Mouse (Mus musculus): ENCODE data around the gene Frmd6. TPM values are rescaled to one million over a fixed set of nuclear protein-coding genes. Genes with fewer than 3 reads are reported as not detected.
A peak's percentile ranks its signal among the peaks of the same experiment; 100 is the strongest.

The Frmd6 gene
- polyA plus RNA-seq, 1 experiment from 2014 or later, result 17.4 TPM

DNA sequence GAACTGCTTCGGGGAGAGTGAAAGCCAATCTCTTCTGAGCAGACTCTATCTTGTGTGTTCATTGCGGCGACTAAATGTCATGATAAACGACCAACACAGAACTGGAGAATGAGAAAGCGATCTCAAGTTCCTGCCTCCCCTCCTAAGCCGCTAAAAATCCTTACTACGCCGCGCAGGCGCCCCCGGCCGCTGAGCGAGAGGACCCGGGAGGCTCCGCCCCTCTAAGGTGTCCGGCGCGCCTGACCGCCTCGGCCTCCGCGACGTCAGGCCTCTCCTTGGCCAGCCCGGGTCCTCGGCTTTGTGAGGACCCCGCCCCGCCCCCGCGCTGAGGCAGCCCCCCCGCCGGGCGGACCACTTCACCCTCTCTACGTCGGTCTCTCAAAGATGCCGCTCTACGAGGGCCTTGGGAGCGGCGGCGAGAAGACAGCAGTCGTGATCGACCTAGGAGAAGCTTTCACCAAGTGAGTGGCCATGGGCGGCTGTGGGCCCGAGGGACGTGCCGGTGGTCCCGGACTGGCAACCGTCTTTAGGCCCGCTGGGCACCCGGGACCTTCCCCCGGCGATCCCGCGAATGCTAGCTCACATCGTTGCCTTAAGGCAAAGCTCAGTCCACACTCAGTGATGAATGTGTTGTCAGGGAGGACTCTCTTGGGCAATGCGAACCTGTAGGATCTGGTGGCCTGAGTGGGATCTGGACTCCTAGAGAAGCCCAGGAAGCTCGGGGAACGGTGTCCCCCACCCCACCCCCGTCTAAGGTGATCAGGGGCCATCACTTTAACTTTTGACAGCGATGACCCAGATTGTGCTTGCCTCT is 112.5 kb downstream of the Frmd6 start, which contains the start of gene Actr10:
TSS of gene Actr10 (plus strand) at position 287 of the 814 bp plus-strand sequence.
- Histone ChIP-seq H3K4me2 (replicated peaks; ENCODE audit: low read depth, low read length) (peak within 1 kb of the TSS; percentile 48), H3K9ac (ENCODE audit: low read depth, low read length) (peak within 1 kb of the TSS; percentile 87)
- WGBS, result under 1% methylated on average over 59 of the region's 59 CpGs

DNA sequence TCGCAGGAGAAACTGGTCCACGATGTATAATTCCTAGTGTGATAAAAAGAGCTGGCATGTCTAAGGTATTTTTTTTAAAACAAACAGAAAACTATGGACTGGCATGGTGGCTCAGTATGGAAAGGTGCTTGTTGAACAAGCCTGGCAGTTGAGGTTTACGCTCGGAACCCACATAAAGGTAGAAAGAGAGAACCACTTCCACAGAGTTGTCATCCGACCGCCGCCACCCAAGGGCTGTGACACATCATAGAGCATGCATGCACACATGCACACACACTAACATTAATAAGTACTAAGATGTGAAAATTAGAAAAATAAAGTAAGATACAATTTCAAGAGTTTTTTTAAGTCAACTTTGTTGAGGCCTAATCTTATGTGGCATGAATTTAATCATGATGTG is 115.5 kb downstream of the Frmd6 start:
- Histone ChIP-seq H3K4me1 (ENCODE audit: control insufficient read depth, insufficient read depth, low read length) (no peaks in the 10 kb centered on the region; the same call in 1 of the 2 replicates), H3K27me3 (ENCODE audit: control insufficient read depth, insufficient read depth, low read length) (no peaks in the 10 kb centered on the region), H3K4me3 (ENCODE audit: low read length) (no peak overlapping the region), H3K36me3 (ENCODE audit: control insufficient read depth, insufficient read depth, low read length) (peaks cover 29% of the 10 kb centered on the region), H3K9me3 (ENCODE audit: control insufficient read depth, low read length) (no peaks in the 10 kb centered on the region), H3K4me2 (replicated peaks; ENCODE audit: low read depth, low read length) (no peak overlapping the region), H3K9ac (ENCODE audit: low read depth, low read length) (no peak overlapping the region), H3K27ac (ENCODE audit: low read depth, low read length) (no peak overlapping the region)
- no peak for ATAC-seq (ENCODE audit: low FRiP score, low TSS enrichment)
- 92% methylated on average over 7 of the region's 7 CpGs for WGBS

More for the DNA sequence above, 112.5 kb downstream of the Frmd6 start, which contains the start of gene Actr10:
- Histone ChIP-seq H3K27me3 (ENCODE audit: control insufficient read depth, insufficient read depth, low read length) (no peaks in the 10 kb centered on the region), H3K9me3 (ENCODE audit: control insufficient read depth, low read length) (no peaks in the 10 kb centered on the region; the same call in 1 of the 2 replicates), H3K27ac (ENCODE audit: low read depth, low read length) (peak within 1 kb of the TSS; percentile 86; the same call in 1 of the 2 replicates), H3K4me1 (ENCODE audit: control insufficient read depth, insufficient read depth, low read length) (no peaks in the 10 kb centered on the region; the same call in 1 of the 2 replicates), H3K36me3 (ENCODE audit: control insufficient read depth, insufficient read depth, low read length) (peaks cover 12% of the 10 kb centered on the region), H3K4me3 (ENCODE audit: low read length) (peak within 1 kb of the TSS; percentile 97)
- ATAC-seq (ENCODE audit: low FRiP score, low TSS enrichment), result peak; percentile 98

DNA sequence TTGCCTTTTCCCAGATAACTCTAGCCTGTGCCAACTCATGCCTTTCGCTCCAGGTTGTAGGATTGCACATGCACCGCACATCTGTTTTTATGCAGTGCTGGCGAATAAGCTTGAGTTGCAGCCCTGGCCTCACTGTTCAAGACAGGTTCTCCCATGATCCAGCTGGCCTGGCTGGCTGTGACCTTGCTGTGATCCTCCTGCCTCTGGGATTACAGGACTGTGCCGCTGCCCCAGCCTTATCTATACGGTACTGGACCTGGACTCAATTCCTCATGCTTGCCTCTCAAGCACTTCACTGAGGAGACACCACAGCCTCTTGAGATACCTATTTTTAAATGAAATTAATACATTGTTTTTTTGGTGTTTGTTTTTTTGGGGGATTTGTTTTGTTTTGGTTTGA is 118.9 kb downstream of the Frmd6 start:
- Histone ChIP-seq H3K36me3 (ENCODE audit: control insufficient read depth, insufficient read depth, low read length) (peaks cover 50% of the 10 kb centered on the region), H3K27ac (ENCODE audit: low read depth, low read length) (no peak overlapping the region)

DNA sequence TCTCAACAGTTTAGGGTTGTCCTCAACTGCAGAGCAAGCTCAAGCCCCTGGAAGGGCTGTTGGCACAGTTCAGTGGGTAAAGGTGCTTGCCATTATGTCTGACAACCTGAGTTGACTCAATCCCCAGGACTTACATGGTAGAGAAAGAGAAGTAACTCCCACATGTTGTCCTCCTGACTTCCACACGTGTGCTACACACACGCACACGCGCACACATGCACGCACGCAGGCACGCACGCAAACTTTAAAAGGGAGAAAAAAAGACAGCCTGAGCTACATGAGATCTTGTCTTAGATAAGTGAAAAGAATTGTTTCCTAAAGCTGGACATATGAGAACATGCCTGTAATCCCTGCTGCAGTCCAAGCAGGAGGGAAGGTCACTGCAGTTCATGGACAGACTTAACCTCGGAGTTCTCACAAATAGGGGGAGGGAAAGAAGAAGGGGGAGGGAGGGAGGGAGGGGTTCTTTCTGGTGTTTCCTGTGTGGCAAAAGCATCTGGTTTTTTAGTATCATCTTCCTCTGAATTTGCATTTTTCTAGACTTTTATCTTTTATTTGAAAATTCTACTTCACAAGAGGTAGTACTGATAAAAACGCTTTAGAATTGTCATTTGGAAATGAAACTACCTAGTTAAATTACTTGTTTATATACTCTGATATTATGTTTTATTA is 121.4 kb downstream of the Frmd6 start:
- Histone ChIP-seq H3K4me2 (replicated peaks; ENCODE audit: low read depth, low read length) (no peak overlapping the region), H3K4me1 (ENCODE audit: control insufficient read depth, insufficient read depth, low read length) (no peaks in the 10 kb centered on the region), H3K9me3 (ENCODE audit: control insufficient read depth, low read length) (no peaks in the 10 kb centered on the region), H3K36me3 (ENCODE audit: control insufficient read depth, insufficient read depth, low read length) (peaks cover 61% of the 10 kb centered on the region), H3K4me3 (ENCODE audit: low read length) (no peak overlapping the region), H3K27me3 (ENCODE audit: control insufficient read depth, insufficient read depth, low read length) (no peaks in the 10 kb centered on the region), H3K9ac (ENCODE audit: low read depth, low read length) (no peak overlapping the region), H3K27ac (ENCODE audit: low read depth, low read length) (no peak overlapping the region)
- WGBS, result 92% methylated on average over 10 of the region's 10 CpGs
- ATAC-seq (ENCODE audit: low FRiP score, low TSS enrichment), result no peak

More for the DNA sequence above, 118.9 kb downstream of the Frmd6 start:
- H3K4me3 ChIP-seq (ENCODE audit: low read length), result no peak overlapping the region
- no peaks in the 10 kb centered on the region for H3K4me1 ChIP-seq (ENCODE audit: control insufficient read depth, insufficient read depth, low read length)
- no peak for ATAC-seq (ENCODE audit: low FRiP score, low TSS enrichment)
- 97% methylated on average over 5 of the region's 5 CpGs for WGBS
- no peaks in the 10 kb centered on the region for H3K27me3 ChIP-seq (ENCODE audit: control insufficient read depth, insufficient read depth, low read length)
- no peak overlapping the region for H3K4me2 ChIP-seq (replicated peaks; ENCODE audit: low read depth, low read length)
- H3K9ac ChIP-seq (ENCODE audit: low read depth, low read length), result no peak overlapping the region
- no peaks in the 10 kb centered on the region for H3K9me3 ChIP-seq (ENCODE audit: control insufficient read depth, low read length)

Other genes with a start within 250 kb of the Frmd6 start
- gene Actr10, start 112.3 kb downstream of the Frmd6 start, polyA plus RNA-seq (2014; fragmentation: Nextera tagmentation; extraction: Ambion mirVana), result 249 and 257 TPM in 2 replicates
- gene Psma3, start 149.1 kb downstream of the Frmd6 start, polyA plus RNA-seq (2014; fragmentation: Nextera tagmentation; extraction: Ambion mirVana), result 686 and 801 TPM in 2 replicates
- gene Arid4a, start 190.5 kb downstream of the Frmd6 start, polyA plus RNA-seq (2014; fragmentation: Nextera tagmentation; extraction: Ambion mirVana), result 24.2 and 37.7 TPM in 2 replicates

Measured in kidney, embryonic 14.5 days (tissue).